Mouse (Mus musculus) WW6 (cell line): ENCODE measurements around the gene Gm29776.

ENCODE experiments used
- DNase-seq: peaks from one replicate; pipeline ENCODE4 v3.0.0-alpha.2; 2013; ENCODE audit warnings: low read depth, low spot score

Gm29776 gene

GRCm38 (mm10) chr14:54709054-54709453 lies 10.4 kb upstream of the Gm29776 start:
- DNase-seq, result no peak

- no peak for DNase-seq
Observed at GRCm38 (mm10) chr14:54706589-54707320, 8.1 kb upstream of the Gm29776 start.

- DNase-seq, result no peak
Observed at GRCm38 (mm10) chr14:54705844-54706243, 7.2 kb upstream of the Gm29776 start.

- no peak for DNase-seq
Observed at GRCm38 (mm10) chr14:54703207-54703606, 4.6 kb upstream of the Gm29776 start.

- DNase-seq, result peak; percentile 49
Observed at GRCm38 (mm10) chr14:54701298-54701697, 2.7 kb upstream of the Gm29776 start.

GRCm38 (mm10) chr14:54699586-54699985 lies 953 bp upstream of the Gm29776 start:
- no peak for DNase-seq

GRCm38 (mm10) chr14:54696752-54697151 lies 1.9 kb downstream of the Gm29776 start:
- DNase-seq, result no peak

- DNase-seq, result no peak
Observed at GRCm38 (mm10) chr14:54695042-54695441, 3.6 kb downstream of the Gm29776 start.

GRCm38 (mm10) chr14:54687251-54687650 lies 11.4 kb downstream of the Gm29776 start:
- DNase-seq, result no peak

GRCm38 (mm10) chr14:54686522-54687143 lies 12.0 kb downstream of the Gm29776 start, which contains the start of gene Acin1:
TSS of gene Acin1 (minus strand) at chr14:54686931.
- DNase-seq, result peak; percentile 78

GRCm38 (mm10) chr14:54686063-54686521 lies 12.5 kb downstream of the Gm29776 start, which contains the start of gene 1700123O20Rik:
TSS of gene 1700123O20Rik (plus strand) at chr14:54686216.
- peak; percentile 75 for DNase-seq

GRCm38 (mm10) chr14:54685471-54685870 lies 13.2 kb downstream of the Gm29776 start:
- DNase-seq, result no peak

- no peak for DNase-seq
Observed at GRCm38 (mm10) chr14:54682396-54682795, 16.2 kb downstream of the Gm29776 start.

- DNase-seq, result no peak
Observed at GRCm38 (mm10) chr14:54678657-54679304, 19.9 kb downstream of the Gm29776 start.

- DNase-seq, result no peak
Observed at GRCm38 (mm10) chr14:54676290-54676689, 22.3 kb downstream of the Gm29776 start.

GRCm38 (mm10) chr14:54674317-54674716 lies 24.3 kb downstream of the Gm29776 start:
- DNase-seq, result no peak

GRCm38 (mm10) chr14:54669381-54669780 lies 29.3 kb downstream of the Gm29776 start:
- DNase-seq, result no peak

- no peak for DNase-seq
Observed at GRCm38 (mm10) chr14:54664477-54665222, 34.0 kb downstream of the Gm29776 start.

- DNase-seq, result no peak
Observed at GRCm38 (mm10) chr14:54660009-54660408, 38.6 kb downstream of the Gm29776 start.

GRCm38 (mm10) chr14:54653496-54653895 lies 45.1 kb downstream of the Gm29776 start:
- peak; percentile 71 for DNase-seq

- no peak for DNase-seq
Observed at GRCm38 (mm10) chr14:54652787-54653186, 45.8 kb downstream of the Gm29776 start.

- no peak for DNase-seq
Observed at GRCm38 (mm10) chr14:54651556-54651955, 47.1 kb downstream of the Gm29776 start.
